Mouse (Mus musculus) heart, postnatal 0 days (tissue): ENCODE measurements around the gene Mroh2a. TPM values are rescaled to one million over a fixed set of nuclear protein-coding genes. Genes with fewer than 3 reads are reported as not detected.

ENCODE experiments used
- ATAC-seq: fragments of 200-750 bp; cut with Nextera tagmentation; 2 replicates; pipeline ENCODE4 v1.8.0; 2017; ENCODE audit warnings: low read depth, moderate number of reproducible peaks, moderate library complexity; ENCODE audit not compliant: insufficient read depth
- DNase-seq: peaks from one replicate; pipeline ENCODE4 v3.0.0-alpha.2; 2016; ENCODE audit warnings: low spot score
- H3K27ac ChIP-seq: fragments of 300-500 bp; sonication (generic); 2 replicates; pipeline ENCODE4 v1.5.1; 2014; ENCODE audit warnings: low read depth, mild to moderate bottlenecking
- H3K27me3 ChIP-seq: fragments of 300-500 bp; sonication (generic); 2 replicates; pipeline ENCODE4 v1.6.1; 2014; ENCODE audit warnings: low read length, mixed read lengths; ENCODE audit not compliant: control insufficient read depth, insufficient read depth
- H3K36me3 ChIP-seq: fragments of 300-500 bp; sonication (generic); replicated peaks from 2 replicates; pipeline ENCODE4 v1.6.1; 2014; ENCODE audit warnings: low read length, mixed read lengths; ENCODE audit not compliant: control insufficient read depth, insufficient read depth
- H3K4me1 ChIP-seq: fragments of 300-500 bp; sonication (generic); 2 replicates; pipeline ENCODE4 v1.6.1; 2014; ENCODE audit warnings: antibody characterized with exemption; ENCODE audit not compliant: control insufficient read depth, insufficient read depth
- H3K4me2 ChIP-seq: fragments of 300-500 bp; sonication (generic); 2 replicates; pipeline ENCODE4 v1.6.1; 2014; ENCODE audit warnings: low read depth, mild to moderate bottlenecking, low read length, moderate library complexity
- H3K4me3 ChIP-seq: fragments of 300-500 bp; sonication (generic); 2 replicates; pipeline ENCODE4 v1.5.1; 2014; ENCODE audit warnings: low read depth, low read length
- H3K9ac ChIP-seq: fragments of 300-500 bp; sonication (generic); replicated peaks from 2 replicates; pipeline ENCODE4 v1.6.1; 2014; ENCODE audit warnings: low read depth, low read length, mixed read lengths
- H3K9me3 ChIP-seq: fragments of 300-500 bp; sonication (generic); replicated peaks from 2 replicates; pipeline ENCODE4 v1.6.1; 2016; ENCODE audit warnings: low read length; ENCODE audit not compliant: control insufficient read depth
- CTCF ChIP-seq: IDR thresholded peaks from 2 replicates; pipeline ENCODE4 v1.5.1; 2016; ENCODE audit warnings: antibody characterized with exemption, control low read depth, low read depth
- EP300 ChIP-seq: IDR thresholded peaks from 2 replicates; pipeline ENCODE4 v1.6.1; 2016; ENCODE audit warnings: antibody characterized with exemption, low read depth
- WGBS: fragments of 180-500 bp; shearing (Covaris S2); extraction: QIAGEN DNeasy Blood & Tissue Kit; methylation state at CpG from one replicate; pipeline ENCODE4 v1.1.7; 2014; 5-methylcytosine and 5-hydroxymethylcytosine counted together
- polyA plus RNA-seq: library from polyadenylated mRNA; unstranded; fragments of >200 nt; fragmentation: Nextera tagmentation; extraction: Ambion mirVana; gene quantifications from 2 replicates; pipeline ENCODE4 v1.2.1, GENCODE M21; 2015
- total RNA-seq: library from RNA; depleted of rRNA; stranded (reverse); fragments of >200 nt; gene quantifications from 2 replicates; pipeline ENCODE4 v1.2.3, GENCODE M21; 2014; ENCODE audit warnings: low replicate concordance

Mroh2a gene
- total and polyA plus RNA-seq, 2 experiments from 2014 or later, result 0.23 TPM; not detected in 1

DNA sequence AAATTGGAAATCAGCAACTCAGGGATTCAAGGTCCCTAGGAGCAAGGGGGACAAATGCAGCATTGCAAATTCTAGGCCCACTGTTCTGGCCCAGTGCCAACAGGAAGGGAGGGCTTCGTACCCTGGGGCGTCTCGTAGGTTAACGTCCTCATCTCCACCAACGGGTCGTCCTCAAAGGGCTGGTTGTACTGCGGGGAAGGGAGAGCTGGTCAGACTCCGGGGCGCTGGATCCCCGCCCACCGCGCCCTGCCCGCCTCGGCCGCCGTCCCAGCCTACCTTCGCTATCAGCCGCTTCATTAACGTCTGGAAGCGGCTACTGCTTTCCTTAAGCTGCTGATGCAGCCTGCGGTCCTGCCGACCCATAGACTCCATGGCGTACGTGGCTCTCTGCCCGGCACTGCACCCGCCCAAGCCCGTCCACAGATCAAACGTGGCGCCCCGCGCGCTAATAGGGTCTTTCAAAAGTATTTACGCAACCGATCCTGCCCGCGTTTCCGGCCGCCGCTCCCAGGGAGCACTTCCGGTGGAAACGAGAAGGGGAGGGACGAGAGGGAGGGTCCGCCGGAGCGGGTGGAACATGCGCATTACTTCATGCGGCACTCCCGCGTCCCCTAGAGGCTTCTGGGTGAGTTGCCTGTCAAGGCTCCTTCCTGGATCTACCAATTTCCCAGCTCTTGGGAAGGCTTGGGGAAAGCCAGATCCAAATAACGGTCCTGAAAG is 50.5 kb downstream of the Mroh2a start, which contains the start of the genes Hjurp and Trpm8:
TSS of gene Hjurp (minus strand) at position 536 of the 720 bp plus-strand sequence.
TSS of gene Trpm8 (plus strand) at position 564 of the 720 bp plus-strand sequence.
- peak; percentile 97 for ATAC-seq
- peaks cover 38% of the 10 kb centered on the region for H3K36me3 ChIP-seq
- H3K4me3 ChIP-seq, result peak within 1 kb of the TSS; percentile 57
- peak within 1 kb of the TSS; percentile 78 for H3K27ac ChIP-seq
- no peaks in the 10 kb centered on the region for H3K9me3 ChIP-seq
- peak within 1 kb of the TSS; percentile 69 for H3K9ac ChIP-seq
- under 1% methylated on average over 50 of the region's 50 CpGs for WGBS
- H3K27me3 ChIP-seq, result no peaks in the 10 kb centered on the region
- H3K4me2 ChIP-seq, result peak within 1 kb of the TSS; percentile 62
- H3K4me1 ChIP-seq, result peaks cover 26% of the 10 kb centered on the region
- TF ChIP-seq CTCF (peak; percentile 100), EP300 (no peak)
- peak; percentile 100 for DNase-seq

DNA sequence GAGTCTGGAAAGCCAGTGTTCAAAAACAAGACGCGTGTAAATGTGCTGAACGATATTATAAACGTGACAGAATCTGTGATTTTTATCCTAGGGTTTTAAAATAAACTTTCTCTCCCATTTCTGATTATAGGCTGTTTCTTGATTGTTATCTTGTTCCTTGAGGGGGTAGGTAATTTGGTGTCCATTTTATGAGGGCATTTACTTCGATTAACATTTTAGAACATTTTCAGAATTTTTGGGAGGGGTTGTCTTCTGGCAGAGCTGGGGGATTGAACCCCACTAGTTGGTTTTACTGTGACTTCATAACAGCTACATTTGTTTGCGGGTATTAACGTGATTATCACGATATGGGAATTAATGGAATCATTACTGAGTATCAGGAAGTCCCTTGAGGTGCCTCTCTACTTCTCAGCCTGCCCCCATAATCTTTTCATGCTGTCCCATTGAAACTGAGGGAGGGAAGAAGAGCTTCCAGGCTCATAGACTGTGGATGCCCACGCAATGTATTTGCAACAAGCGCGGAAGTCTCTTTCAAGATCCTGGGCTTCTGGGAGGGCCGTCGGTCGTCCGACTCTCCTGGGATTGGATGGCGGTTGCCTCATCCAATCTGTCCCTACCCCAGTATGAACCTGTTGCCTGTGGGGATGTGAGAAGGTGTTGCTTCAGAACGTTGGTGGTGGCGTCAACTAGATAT is 51.2 kb downstream of the Mroh2a start:
- Histone ChIP-seq H3K27ac (peak overlapping the region; percentile 8), H3K36me3 (peaks cover 31% of the 10 kb centered on the region), H3K4me1 (peaks cover 26% of the 10 kb centered on the region), H3K9ac (peak overlapping the region; percentile 69), H3K9me3 (0 out of 2 replicates have a peak, but pooled peaks cover 2% of the 10 kb centered on the region), H3K27me3 (no peaks in the 10 kb centered on the region), H3K4me2 (peak overlapping the region; percentile 62), H3K4me3 (peak overlapping the region; percentile 57)
- no peak for TF ChIP-seq CTCF
- TF ChIP-seq EP300, result no peak
- no peak for ATAC-seq
- no peak for DNase-seq
- 63% methylated on average over 18 of the region's 18 CpGs for WGBS

DNA sequence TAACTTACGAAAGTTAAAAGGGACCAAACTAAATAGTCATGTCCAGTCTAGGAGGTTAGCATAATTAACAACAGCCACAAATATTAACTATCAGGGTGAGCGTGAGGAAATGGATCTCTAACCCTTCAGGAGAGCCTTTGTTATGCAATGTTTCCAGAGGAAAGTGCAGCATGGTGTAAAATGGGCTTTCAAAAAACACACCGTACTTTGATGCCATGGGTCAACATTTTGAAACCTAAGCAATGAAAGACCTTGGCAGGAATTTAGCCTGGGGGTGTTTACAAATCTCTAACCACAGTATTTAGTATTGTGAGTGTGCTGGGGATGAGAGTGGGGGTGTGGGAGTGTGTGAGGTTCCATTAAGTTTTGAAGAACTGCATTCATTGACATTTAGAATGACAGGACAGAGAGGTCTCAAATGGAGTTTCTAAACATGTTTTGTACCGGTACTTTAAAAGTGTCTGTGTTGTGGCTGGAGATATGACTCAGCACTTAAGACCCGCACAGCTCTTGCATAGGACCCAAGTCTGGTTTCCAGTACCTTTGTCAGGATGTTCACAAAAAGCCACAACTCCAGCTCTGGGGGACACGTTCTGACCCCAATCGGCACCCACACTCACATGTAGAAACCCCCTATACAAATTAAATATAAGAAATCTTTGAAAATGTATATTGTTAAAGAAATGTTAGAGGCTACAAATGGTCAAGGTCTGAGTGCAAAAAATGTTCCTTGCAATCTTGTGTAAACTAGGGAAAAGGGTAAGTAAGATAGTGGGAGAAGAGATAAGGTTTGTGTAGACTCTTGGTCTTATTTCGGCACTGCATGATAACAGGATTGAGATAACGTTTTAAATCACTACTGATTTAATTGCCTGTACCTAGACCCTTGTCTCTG is 52.6 kb downstream of the Mroh2a start:
- Histone ChIP-seq H3K4me2 (no peak overlapping the region), H3K4me1 (peaks cover 26% of the 10 kb centered on the region), H3K27ac (no peak overlapping the region), H3K4me3 (no peak overlapping the region), H3K36me3 (peaks cover 17% of the 10 kb centered on the region), H3K27me3 (no peaks in the 10 kb centered on the region), H3K9ac (no peak overlapping the region), H3K9me3 (0 out of 2 replicates have a peak, but pooled peaks cover 3% of the 10 kb centered on the region)
- DNase-seq (no peak), ATAC-seq (no peak)
- no peak for TF ChIP-seq EP300
- TF ChIP-seq CTCF, result no peak
- WGBS, result 46% methylated on average over 9 of the region's 9 CpGs

DNA sequence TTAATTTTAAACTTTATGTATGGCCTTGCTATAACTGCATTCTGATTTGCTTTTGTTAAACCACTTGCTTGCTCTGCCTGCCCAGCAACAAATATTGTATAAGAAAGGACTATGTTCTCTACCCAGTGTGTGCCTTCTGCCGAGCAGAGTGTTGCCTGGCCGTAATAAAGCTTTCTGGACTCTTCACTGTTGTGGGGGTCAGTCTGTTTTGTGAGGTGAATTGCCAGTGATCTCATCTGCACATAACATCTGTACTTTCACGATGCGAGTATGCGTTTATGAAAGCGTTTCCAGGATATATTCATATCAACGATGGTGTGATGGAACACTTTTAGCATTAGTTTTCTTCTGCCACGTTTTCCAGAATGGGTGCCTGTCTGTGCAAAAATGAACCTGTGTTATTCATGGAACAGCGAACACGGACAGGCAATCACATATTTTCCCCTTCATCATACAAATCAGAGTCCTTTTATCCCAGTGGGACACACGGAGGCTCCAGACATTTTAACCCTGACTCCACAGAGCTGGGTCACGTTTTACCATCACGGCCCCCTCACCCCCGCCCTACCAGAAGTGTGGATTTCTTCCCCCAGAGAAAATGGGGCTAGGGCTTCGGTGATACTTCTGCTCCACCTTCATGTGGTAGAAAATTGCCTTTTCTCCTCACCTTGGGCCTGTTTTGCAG is 53.4 kb downstream of the Mroh2a start:
- Histone ChIP-seq H3K4me2 (no peak overlapping the region), H3K4me3 (no peak overlapping the region), H3K27me3 (no peaks in the 10 kb centered on the region), H3K4me1 (peaks cover 21% of the 10 kb centered on the region), H3K9me3 (0 out of 2 replicates have a peak, but pooled peaks cover 10% of the 10 kb centered on the region), H3K36me3 (peaks cover 9% of the 10 kb centered on the region), H3K27ac (no peak overlapping the region), H3K9ac (no peak overlapping the region)
- ATAC-seq, result no peak
- no peak for TF ChIP-seq EP300
- no peak for TF ChIP-seq CTCF
- WGBS, result 64% methylated on average over 15 of the region's 15 CpGs
- no peak for DNase-seq

DNA sequence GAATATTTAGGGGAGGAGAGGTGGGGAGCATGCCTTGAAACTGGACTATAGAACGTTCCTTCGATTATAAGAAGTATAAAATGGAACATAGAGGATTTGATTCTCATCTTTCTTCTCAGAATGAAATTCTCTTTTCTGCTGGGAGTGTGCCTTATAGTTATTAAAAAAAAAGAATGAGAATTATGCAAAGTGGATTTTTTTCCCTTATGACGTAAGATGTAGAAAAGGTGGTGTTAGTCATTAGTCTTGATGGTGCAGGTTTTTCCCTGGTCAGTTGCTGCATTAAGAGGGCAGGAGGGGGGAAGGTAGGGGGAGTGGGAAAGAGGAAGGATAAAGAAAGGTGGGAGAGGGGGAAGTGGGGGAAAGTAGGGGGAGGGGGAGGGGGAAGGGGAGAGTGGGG is 55.5 kb downstream of the Mroh2a start:
- H3K9me3 ChIP-seq, result 0 out of 2 replicates have a peak, but pooled peaks cover 15% of the 10 kb centered on the region
- TF ChIP-seq EP300 (no peak), CTCF (no peak)
- H3K4me1 ChIP-seq, result peaks cover 4% of the 10 kb centered on the region; the same call in 1 of the 2 replicates
- no peak overlapping the region for H3K9ac ChIP-seq
- DNase-seq (no peak), ATAC-seq (no peak)
- no peak overlapping the region for H3K4me2 ChIP-seq
- H3K27ac ChIP-seq, result no peak overlapping the region
- no peaks in the 10 kb centered on the region for H3K36me3 ChIP-seq
- H3K4me3 ChIP-seq, result no peak overlapping the region
- no peaks in the 10 kb centered on the region for H3K27me3 ChIP-seq
- 54% methylated on average over 3 of the region's 3 CpGs for WGBS
